Mouse (Mus musculus): ENCODE measurements around the gene Sipa1l3. TPM values are rescaled to one million over a fixed set of nuclear protein-coding genes. Genes with fewer than 3 reads are reported as not detected.

The Sipa1l3 gene
- polyA plus RNA-seq, 1 experiment: 19.0 TPM

DNA sequence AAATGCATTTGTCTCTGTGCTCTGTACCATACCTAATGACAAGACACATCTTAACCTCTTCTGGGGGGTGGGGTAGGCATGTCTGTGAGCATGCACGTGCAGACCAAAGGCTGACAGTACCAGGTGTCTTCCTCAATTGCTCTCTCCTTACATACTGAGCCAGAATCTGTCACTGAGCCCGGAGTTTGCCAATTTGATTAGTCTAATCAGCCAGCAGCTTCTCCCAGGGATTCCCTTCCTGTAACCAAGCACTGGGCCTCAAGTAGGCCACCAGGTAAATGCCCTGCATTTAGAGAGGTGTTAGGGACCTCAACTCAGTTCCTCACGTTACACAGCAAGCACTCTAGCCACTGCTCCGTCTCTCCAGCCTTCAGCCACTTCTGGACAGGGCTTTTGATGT is 38.3 kb downstream of the Sipa1l3 start:
- Histone ChIP-seq H3K36me3 (ENCODE audit: control insufficient read depth, insufficient read depth) (no peaks in the 10 kb centered on the region), H3K27me3 (ENCODE audit: control insufficient read depth, insufficient read depth, insufficient read length) (no peaks in the 10 kb centered on the region)

DNA sequence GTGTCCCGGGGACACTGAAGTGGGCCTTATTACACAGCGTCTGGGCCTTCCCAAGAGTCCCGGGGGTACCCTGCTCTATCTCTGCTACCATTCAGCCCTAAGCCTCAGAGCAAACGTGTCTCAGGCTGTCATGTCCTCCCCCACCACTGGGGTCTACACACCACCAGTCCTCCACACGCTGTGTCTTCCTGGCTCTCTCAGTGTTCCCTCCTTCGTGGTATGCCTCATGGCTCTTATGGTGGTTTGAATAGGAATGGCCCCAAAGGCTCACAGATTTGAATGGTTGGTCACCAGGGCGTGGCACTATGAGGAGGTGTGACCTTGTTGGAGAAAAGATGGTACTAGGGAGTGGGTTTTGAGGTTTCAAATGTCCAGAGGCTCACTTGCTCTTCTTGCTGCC is 43.4 kb downstream of the Sipa1l3 start:
- H3K4me2 ChIP-seq (ENCODE audit: low read depth): no peak overlapping the region
- no peak overlapping the region for H3ac ChIP-seq (ENCODE audit: control insufficient read depth, insufficient read length)
- no peaks in the 10 kb centered on the region for H3K36me3 ChIP-seq (ENCODE audit: control insufficient read depth, insufficient read depth)
- H3K79me2 ChIP-seq (ENCODE audit: control insufficient read depth, insufficient read depth): peaks cover 55% of the 10 kb centered on the region
- H3K4me3 ChIP-seq: no peak overlapping the region
- TF ChIP-seq MYOG (IDR thresholded peaks at IDR 0.05; ENCODE audit: control insufficient read depth in 1 of 3, insufficient read depth in 1 of 3, insufficient read length in 2 of 3, low read depth in 2 of 3): no peak
- no peak for TF ChIP-seq POLR2AphosphoS2 (IDR thresholded peaks at IDR 0.05; ENCODE audit: insufficient read length, low read depth)
- no peak for TF ChIP-seq MYOD1 (IDR thresholded peaks at IDR 0.05; ENCODE audit: control insufficient read depth in 1 of 3, insufficient read length in 2 of 3, low read depth in 2 of 3)
- TF ChIP-seq POLR2A (IDR thresholded peaks at IDR 0.05; ENCODE audit: insufficient read length, low read depth): no peak
- TF ChIP-seq E2F4 (IDR thresholded peaks at IDR 0.05; ENCODE audit: insufficient read depth): no peak
- no peak for TF ChIP-seq TCF3 (IDR thresholded peaks at IDR 0.05; ENCODE audit: insufficient read length, low read depth)
- TF ChIP-seq REST (IDR thresholded peaks at IDR 0.05; ENCODE audit: insufficient read depth, insufficient read length): no peak
- TF ChIP-seq MAX (IDR thresholded peaks at IDR 0.05; ENCODE audit: low read depth): no peak
- TF ChIP-seq USF1 (IDR thresholded peaks at IDR 0.05; ENCODE audit: low read depth): no peak
- TF ChIP-seq TCF12 (IDR thresholded peaks at IDR 0.05; ENCODE audit: insufficient read depth, poor library complexity, severe bottlenecking): no peak
- no peak for TF ChIP-seq SRF (IDR thresholded peaks at IDR 0.05; ENCODE audit: control insufficient read depth, insufficient read length, low read depth)
- no peak for TF ChIP-seq CEBPB (IDR thresholded peaks at IDR 0.05; ENCODE audit: insufficient read depth, poor library complexity, severe bottlenecking)
- H3K27me3 ChIP-seq (ENCODE audit: control insufficient read depth, insufficient read depth, insufficient read length): no peaks in the 10 kb centered on the region

More for the DNA sequence above, 38.3 kb downstream of the Sipa1l3 start:
- no peak overlapping the region for H3ac ChIP-seq (ENCODE audit: control insufficient read depth, insufficient read length)
- H3K4me2 ChIP-seq (ENCODE audit: low read depth): no peak overlapping the region
- no peak for TF ChIP-seq REST (IDR thresholded peaks at IDR 0.05; ENCODE audit: insufficient read depth, insufficient read length)
- no peak for TF ChIP-seq POLR2A (IDR thresholded peaks at IDR 0.05; ENCODE audit: insufficient read length, low read depth)
- no peak for TF ChIP-seq MYOD1 (IDR thresholded peaks at IDR 0.05; ENCODE audit: control insufficient read depth in 1 of 3, insufficient read length in 2 of 3, low read depth in 2 of 3)
- TF ChIP-seq TCF3 (IDR thresholded peaks at IDR 0.05; ENCODE audit: insufficient read length, low read depth): no peak
- TF ChIP-seq CEBPB (IDR thresholded peaks at IDR 0.05; ENCODE audit: insufficient read depth, poor library complexity, severe bottlenecking): no peak
- TF ChIP-seq SRF (IDR thresholded peaks at IDR 0.05; ENCODE audit: control insufficient read depth, insufficient read length, low read depth): no peak
- no peak for TF ChIP-seq MYOG (IDR thresholded peaks at IDR 0.05; ENCODE audit: control insufficient read depth in 1 of 3, insufficient read depth in 1 of 3, insufficient read length in 2 of 3, low read depth in 2 of 3)
- TF ChIP-seq E2F4 (IDR thresholded peaks at IDR 0.05; ENCODE audit: insufficient read depth): no peak
- TF ChIP-seq MAX (IDR thresholded peaks at IDR 0.05; ENCODE audit: low read depth): no peak
- no peak for TF ChIP-seq USF1 (IDR thresholded peaks at IDR 0.05; ENCODE audit: low read depth)
- no peak overlapping the region for H3K4me3 ChIP-seq
- peaks cover 48% of the 10 kb centered on the region for H3K79me2 ChIP-seq (ENCODE audit: control insufficient read depth, insufficient read depth)

DNA sequence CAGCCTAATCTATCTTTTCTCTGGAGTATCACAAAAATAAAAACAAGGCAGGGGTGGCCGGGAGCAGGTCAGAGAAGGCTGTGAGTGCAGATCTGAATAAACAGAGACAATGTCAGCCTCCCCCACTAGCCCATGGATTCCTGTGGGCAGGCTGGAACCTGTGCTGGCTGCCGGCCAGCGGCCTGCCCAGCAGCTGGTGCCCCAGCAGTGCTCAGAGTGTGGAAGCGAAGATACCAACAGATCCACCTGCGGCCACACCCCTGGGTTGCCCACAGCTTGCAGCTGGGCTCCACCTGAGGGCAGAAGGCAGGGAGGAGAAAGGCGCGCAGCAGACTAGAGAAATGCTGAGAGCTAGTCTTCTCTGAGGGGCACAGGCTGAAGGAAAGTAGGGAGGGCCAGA is 47.1 kb downstream of the Sipa1l3 start:
- Histone ChIP-seq H3ac (ENCODE audit: control insufficient read depth, insufficient read length) (no peak overlapping the region), H3K36me3 (ENCODE audit: control insufficient read depth, insufficient read depth) (no peaks in the 10 kb centered on the region), H3K27me3 (ENCODE audit: control insufficient read depth, insufficient read depth, insufficient read length) (no peaks in the 10 kb centered on the region), H3K79me2 (ENCODE audit: control insufficient read depth, insufficient read depth) (peaks cover 61% of the 10 kb centered on the region), H3K4me2 (ENCODE audit: low read depth) (no peak overlapping the region), H3K4me3 (no peak overlapping the region)
- no peak for TF ChIP-seq POLR2A (IDR thresholded peaks at IDR 0.05; ENCODE audit: insufficient read length, low read depth)
- no peak for TF ChIP-seq USF1 (IDR thresholded peaks at IDR 0.05; ENCODE audit: low read depth)
- no peak for TF ChIP-seq POLR2AphosphoS2 (IDR thresholded peaks at IDR 0.05; ENCODE audit: insufficient read length, low read depth)
- TF ChIP-seq SRF (IDR thresholded peaks at IDR 0.05; ENCODE audit: control insufficient read depth, insufficient read length, low read depth): no peak
- no peak for TF ChIP-seq CEBPB (IDR thresholded peaks at IDR 0.05; ENCODE audit: insufficient read depth, poor library complexity, severe bottlenecking)
- TF ChIP-seq REST (IDR thresholded peaks at IDR 0.05; ENCODE audit: insufficient read depth, insufficient read length): no peak
- peak in 2 of 3 experiments; percentile 71 to 91 for TF ChIP-seq MYOD1 (IDR thresholded peaks at IDR 0.05; ENCODE audit: control insufficient read depth in 1 of 3, insufficient read length in 2 of 3, low read depth in 2 of 3)
- TF ChIP-seq E2F4 (IDR thresholded peaks at IDR 0.05; ENCODE audit: insufficient read depth): no peak
- peak; percentile 27 for TF ChIP-seq TCF3 (IDR thresholded peaks at IDR 0.05; ENCODE audit: insufficient read length, low read depth)
- TF ChIP-seq MYOG (IDR thresholded peaks at IDR 0.05; ENCODE audit: control insufficient read depth in 1 of 3, insufficient read depth in 1 of 3, insufficient read length in 2 of 3, low read depth in 2 of 3): peak; percentile 50 to 96 (median 76)

DNA sequence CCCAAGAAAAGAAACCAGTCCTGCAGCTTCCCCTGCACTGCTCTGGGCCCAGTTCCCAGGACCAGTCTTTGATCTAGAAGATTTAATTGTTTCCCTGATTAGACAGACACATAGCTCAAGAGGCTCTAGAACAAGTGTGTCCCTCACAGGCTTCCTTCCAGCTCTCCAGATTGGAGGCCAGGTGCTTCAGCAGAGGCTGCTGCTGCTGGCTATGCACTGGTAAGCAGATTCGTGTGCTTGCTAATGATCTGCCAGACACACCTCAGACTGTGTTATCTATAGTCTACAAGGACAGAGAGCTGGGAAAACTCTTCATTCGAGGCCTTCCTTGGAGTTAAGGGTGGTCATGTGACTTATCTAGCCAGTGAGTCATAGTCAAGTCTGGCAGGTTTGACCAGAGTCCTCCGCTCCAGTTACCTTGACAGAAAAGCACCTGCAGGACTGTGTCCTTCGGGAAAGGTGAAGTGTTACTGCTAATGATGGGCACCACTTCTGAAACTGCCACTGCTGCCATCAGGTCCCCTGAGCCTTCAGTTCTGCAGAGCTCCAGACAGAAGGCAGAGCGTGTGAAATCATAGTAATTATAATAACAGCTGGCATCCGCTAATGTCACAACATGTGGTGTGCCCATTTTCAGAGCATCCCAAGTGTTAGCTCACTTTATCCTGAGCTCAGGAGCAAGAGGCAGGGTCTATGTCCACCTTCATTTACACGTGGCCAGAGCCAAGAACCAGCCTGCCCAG is 48.7 kb downstream of the Sipa1l3 start:
- Histone ChIP-seq H3K4me2 (ENCODE audit: low read depth) (no peak overlapping the region), H3K4me3 (no peak overlapping the region), H3K79me2 (ENCODE audit: control insufficient read depth, insufficient read depth) (peaks cover 67% of the 10 kb centered on the region), H3K27me3 (ENCODE audit: control insufficient read depth, insufficient read depth, insufficient read length) (no peaks in the 10 kb centered on the region), H3ac (ENCODE audit: control insufficient read depth, insufficient read length) (no peak overlapping the region), H3K36me3 (ENCODE audit: control insufficient read depth, insufficient read depth) (no peaks in the 10 kb centered on the region)
- peak; percentile 49 for TF ChIP-seq USF1 (IDR thresholded peaks at IDR 0.05; ENCODE audit: low read depth)
- no peak for TF ChIP-seq REST (IDR thresholded peaks at IDR 0.05; ENCODE audit: insufficient read depth, insufficient read length)

DNA sequence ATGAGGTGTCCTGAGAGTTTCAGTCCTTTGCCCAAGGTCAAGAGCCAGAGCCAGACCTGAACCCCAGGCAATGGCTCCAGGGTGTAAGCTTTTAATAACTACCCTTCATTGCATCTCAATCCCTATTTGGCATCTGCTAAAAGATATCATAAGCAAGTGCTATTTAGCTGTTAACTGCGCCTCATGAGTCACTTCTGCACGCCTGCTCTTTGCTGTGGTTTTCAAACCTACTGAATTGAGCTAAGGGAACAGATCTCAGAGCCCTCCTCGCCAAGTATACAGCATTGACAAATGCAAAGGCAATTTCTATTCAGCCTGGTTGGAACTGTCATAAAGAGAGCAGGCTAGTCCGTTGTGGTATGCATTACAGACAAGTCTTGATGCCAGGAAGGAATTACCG is 49.8 kb downstream of the Sipa1l3 start:
- Histone ChIP-seq H3K4me3 (no peak overlapping the region), H3K36me3 (ENCODE audit: control insufficient read depth, insufficient read depth) (no peaks in the 10 kb centered on the region), H3ac (ENCODE audit: control insufficient read depth, insufficient read length) (no peak overlapping the region), H3K27me3 (ENCODE audit: control insufficient read depth, insufficient read depth, insufficient read length) (no peaks in the 10 kb centered on the region), H3K4me2 (ENCODE audit: low read depth) (peak overlapping the region; percentile 8), H3K79me2 (ENCODE audit: control insufficient read depth, insufficient read depth) (peaks cover 67% of the 10 kb centered on the region)
- TF ChIP-seq MYOD1 (IDR thresholded peaks at IDR 0.05; ENCODE audit: control insufficient read depth in 1 of 3, insufficient read length in 2 of 3, low read depth in 2 of 3) (peak in 2 of 3 experiments; percentile 15 to 37), SRF (IDR thresholded peaks at IDR 0.05; ENCODE audit: control insufficient read depth, insufficient read length, low read depth) (no peak), POLR2A (IDR thresholded peaks at IDR 0.05; ENCODE audit: insufficient read length, low read depth) (no peak), CEBPB (IDR thresholded peaks at IDR 0.05; ENCODE audit: insufficient read depth, poor library complexity, severe bottlenecking) (no peak), MYOG (IDR thresholded peaks at IDR 0.05; ENCODE audit: control insufficient read depth in 1 of 3, insufficient read depth in 1 of 3, insufficient read length in 2 of 3, low read depth in 2 of 3) (no peak), REST (IDR thresholded peaks at IDR 0.05; ENCODE audit: insufficient read depth, insufficient read length) (no peak)
